ENCODE assay signal across 25 mouse cellular contexts in genomic region chr3:26644136-26644535, GRCm38 (mm10). TPM values are rescaled to one million over a fixed set of nuclear protein-coding genes. Genes with fewer than 3 reads are reported as not detected.
"Had no signal": no experiment of that assay in that cellular context is flagged by ENCODE, and none has a peak within 500 bp of the region (broad histone marks: within the 10 kb centered on the region; RNA-seq: fewer than 3 reads in every experiment).

No protein-coding gene starts in this region.

- H3K27me3 ChIP-seq: midbrain, embryonic 12.5 days; neural tube, embryonic 13.5 days; neural tube, embryonic 15.5 days had no signal

- H3K27ac ChIP-seq: liver, embryonic 14.5 days; midbrain, embryonic 10.5 days; midbrain, embryonic 12.5 days; neural tube, embryonic 13.5 days; neural tube, embryonic 15.5 days had no signal

- H3K9me3 ChIP-seq: midbrain, embryonic 10.5 days; midbrain, embryonic 12.5 days; neural tube, embryonic 13.5 days; neural tube, embryonic 15.5 days had no signal

- H3K9ac ChIP-seq: liver, embryonic 14.5 days; midbrain, embryonic 12.5 days; neural tube, embryonic 13.5 days; neural tube, embryonic 15.5 days had no signal

- H3K4me3 ChIP-seq: midbrain, embryonic 10.5 days; midbrain, embryonic 12.5 days; myocyte; neural tube, embryonic 13.5 days; neural tube, embryonic 15.5 days had no signal

- DNase-seq: lung, adult 2 months; lung, postnatal 10 days; lung, postnatal 36 days; midbrain, embryonic 14.5 days; retina, postnatal 1 day; right cerebral cortex, adult 18-20 months; right cerebral cortex, postnatal 25 days; right cerebral cortex, postnatal 4 days; spleen, adult 18-20 months; thymus, adult 18-20 months; thymus, postnatal 14 days; thymus, postnatal 36 days had no signal

- H3K4me2 ChIP-seq: midbrain, embryonic 12.5 days; neural tube, embryonic 13.5 days; neural tube, embryonic 15.5 days had no signal

- ATAC-seq: midbrain, embryonic 16.5 days had no signal

- H3K36me3 ChIP-seq: midbrain, embryonic 10.5 days; midbrain, embryonic 12.5 days; neural tube, embryonic 13.5 days; neural tube, embryonic 15.5 days had no signal

RNA-seq across cellular contexts. Expression of gene Spata16, which starts 6.7 kb away (rescaled TPM):
- polyA plus RNA-seq: liver, embryonic 14.5 days; liver, embryonic 16.5 days; lung, adult 2 months; midbrain, embryonic 10.5 days; midbrain, embryonic 12.5 days; midbrain, embryonic 14.5 days; midbrain, embryonic 16.5 days; myocyte; neural tube, embryonic 11.5 days; neural tube, embryonic 13.5 days; neural tube, embryonic 15.5 days; small intestine, adult 2 months; stomach, embryonic 14.5 days; stomach, embryonic 16.5 days; thymus, postnatal 0 days had no signal
